Mouse (Mus musculus) heart, postnatal 4 days (tissue): ENCODE measurements around the gene Hprt. TPM values are rescaled to one million over a fixed set of nuclear protein-coding genes. Genes with fewer than 3 reads are reported as not detected.

Source experiments
- DNase-seq: peaks from one replicate; pipeline ENCODE4 v3.0.0; 2021
- microRNA-seq, 2 experiments: library from miRNA; unstranded; fragments of <30 nt; microRNA quantifications; one replicate each; pipeline ENCODE4 v1.2.0; 2021 to 2022
- total RNA-seq, 2 experiments: library from RNA; stranded (reverse); gene quantifications; 2 replicates each; pipeline ENCODE4 v1.2.3; 2021

The Hprt gene
- total RNA-seq, 2 experiments from 2014 or later = 105 to 128 TPM

DNA sequence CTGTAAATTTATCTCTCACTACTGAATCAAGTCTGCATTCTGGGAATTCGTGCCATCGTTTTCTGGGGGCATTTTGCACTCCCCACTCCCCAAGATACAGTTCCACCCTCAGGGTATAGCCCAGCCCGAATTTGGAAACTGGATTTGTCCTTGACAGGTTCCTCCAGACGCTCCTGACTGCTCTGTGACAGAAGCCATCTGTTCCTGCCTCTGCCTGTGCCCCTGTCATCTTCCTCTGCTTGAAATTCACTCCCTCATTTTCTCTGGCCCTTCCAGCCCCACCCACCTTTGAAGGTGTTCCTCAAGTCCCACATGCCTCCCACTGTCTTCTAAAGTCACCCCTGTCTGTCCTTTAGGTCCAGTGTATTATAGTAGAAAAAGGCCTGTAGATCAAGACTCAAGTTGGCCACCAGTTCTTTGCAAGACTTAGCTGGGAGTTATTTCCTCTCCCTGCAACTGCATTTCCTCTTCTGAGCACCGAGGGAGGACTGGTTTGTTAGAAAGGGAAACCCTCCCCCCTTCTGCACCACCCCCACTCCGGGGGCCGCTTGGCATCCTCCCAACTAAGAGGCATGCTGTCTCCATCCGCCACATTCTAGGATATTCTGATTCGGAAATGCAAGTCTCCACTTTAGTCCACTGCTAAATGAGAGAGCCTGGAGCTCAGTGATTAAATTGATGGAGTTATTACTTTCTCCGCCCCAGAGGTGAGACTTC, 57.4 kb downstream of the Hprt start:
- peak; percentile 72 for DNase-seq

DNA sequence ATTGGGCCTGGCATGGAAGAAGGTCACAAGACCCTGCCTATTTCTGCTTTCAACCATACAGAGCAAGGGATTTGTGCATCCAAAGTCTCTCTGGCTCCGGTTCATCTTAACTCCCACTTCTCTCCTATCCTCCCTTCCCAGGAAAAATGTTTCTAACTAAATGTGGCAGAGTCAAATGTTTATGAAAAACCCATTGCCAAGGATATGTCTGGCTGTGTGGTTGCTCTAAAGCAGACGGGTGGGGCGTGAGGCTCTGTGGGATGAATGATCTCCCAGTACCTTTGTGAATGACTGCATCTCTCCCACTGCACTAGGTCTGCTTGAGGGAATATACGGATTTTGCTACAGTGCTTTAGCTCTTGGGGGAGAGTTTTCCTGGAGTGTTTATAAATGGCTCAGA, 58.1 kb downstream of the Hprt start:
- DNase-seq = no peak

- DNase-seq = no peak
Observed at GRCm38 (mm10) chrX:53046911-53047310, 59.0 kb downstream of the Hprt start.

DNA sequence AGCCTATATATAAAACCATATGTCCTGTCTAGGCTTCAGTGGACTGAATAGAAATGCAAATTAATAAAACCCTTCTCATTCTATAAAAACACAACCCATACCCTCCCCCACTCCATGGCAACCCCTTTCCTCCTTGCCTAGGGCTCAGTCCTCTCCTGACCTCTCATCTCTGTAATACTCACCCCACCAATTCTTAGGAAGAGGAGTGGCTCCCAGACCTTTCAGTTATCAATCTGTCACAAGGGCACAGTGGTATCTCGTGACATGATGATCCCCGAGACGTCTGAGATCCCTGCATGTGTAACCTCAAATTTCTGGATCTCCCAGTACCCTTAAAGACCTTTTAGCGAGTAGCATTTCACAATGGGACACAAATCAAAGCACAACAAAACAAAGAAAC, 61.3 kb downstream of the Hprt start:
- DNase-seq = no peak

DNA sequence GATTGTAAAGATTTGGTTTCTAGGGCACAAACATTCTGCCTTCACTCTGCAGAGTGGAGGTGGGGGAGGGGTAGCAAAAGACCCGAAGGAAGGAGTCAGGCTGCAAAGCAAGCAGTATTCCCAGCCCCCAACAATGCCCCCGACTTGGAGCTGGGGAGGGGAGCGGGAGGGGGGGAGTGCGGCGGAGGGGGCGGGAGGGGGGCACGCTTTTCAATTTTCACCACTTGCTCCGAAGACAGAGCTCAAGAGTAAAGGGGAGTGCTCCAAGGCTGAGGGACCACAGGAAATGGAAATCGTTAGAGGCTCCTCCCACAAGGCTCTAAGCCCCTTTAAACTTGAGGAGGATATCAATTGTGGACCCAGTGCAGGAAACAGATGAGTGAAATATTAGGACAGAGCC, 62.4 kb downstream of the Hprt start:
- DNase-seq = no peak

DNA sequence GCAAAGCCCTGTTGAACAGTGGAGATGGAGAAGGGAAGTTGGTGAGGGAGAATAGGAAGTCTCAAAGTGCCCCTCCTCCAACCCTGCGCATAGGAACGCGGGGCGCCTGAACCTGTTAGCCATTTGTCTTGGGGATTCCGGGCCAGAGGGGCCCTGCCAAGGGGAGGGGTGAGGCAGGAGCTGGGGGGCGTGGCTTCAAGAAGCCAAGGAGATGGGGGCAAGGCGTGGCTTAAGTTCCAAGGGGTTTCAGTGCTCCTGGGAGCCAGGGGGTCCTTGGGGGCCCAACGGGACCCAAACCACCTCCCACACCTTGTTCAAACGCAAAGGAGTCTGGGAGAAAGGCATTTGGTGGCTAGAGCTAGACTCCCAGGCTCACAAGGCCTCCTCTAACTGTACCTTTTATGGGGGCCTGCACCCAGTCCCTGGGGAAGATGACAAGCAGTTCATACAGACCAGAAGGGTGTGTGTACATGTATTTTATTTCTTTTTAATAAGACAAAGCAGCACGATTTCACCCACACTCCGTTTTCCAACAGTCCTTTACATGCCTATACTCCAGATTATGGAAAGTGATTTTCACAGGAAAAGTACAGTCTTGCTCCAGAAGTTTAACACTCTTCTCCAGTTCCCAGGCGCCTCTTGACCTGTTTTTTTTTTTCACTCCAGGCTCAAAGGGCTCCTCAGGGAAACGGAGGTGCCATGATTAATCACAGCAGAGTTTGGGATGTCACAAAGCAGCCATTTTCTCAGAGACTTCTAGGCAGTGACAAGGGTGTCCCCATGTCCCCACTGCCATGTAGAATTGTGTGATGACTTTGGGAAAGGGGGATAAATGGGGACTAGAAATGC, 64.9 kb downstream of the Hprt start:
- peak; percentile 78 for DNase-seq

- no peak for DNase-seq
Observed at GRCm38 (mm10) chrX:53053885-53054284, 65.9 kb downstream of the Hprt start.

DNA sequence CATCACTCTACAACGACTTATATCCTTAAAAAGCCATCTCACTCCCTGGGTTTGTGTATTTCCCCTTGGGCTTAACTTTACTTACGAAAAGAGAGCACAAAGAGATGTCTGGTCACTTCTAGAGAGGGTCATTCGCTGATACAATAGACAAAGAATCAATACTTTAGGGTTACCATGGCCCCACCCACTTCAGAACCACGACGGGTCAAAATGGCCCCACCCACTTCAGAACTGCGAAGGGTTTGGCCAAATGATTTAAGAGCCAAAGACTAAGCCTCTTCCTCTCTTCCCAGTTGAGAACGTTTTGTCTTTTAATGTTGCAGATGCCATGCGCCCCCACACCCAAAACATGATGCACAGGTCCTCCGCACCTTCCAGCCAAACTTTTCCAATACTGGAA, 67.8 kb downstream of the Hprt start:
- DNase-seq = peak; percentile 33

DNA sequence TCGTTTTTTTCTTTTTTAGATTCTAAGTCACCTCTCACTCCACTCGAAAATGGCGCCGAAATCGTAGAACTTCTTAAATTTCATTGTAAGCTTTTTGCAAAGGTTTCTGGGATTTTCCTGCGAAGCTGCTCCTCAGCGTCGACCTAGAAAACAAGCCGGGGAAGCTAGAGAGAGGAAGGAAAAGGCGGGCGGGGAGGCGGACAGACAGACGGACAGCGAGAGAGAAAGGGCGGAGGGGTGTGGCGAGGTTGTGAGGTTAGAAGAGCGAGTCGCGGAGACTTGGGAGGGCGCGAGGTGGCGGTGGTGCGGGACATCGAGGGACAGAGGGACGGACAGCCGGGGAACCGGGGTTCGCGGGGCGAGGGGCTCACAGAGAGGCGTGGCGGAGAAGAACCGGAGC, 68.7 kb downstream of the Hprt start:
- peak; percentile 64 for DNase-seq

- peak; percentile 98 for DNase-seq
Observed at GRCm38 (mm10) chrX:53057054-53057759, 69.3 kb downstream of the Hprt start.

DNA sequence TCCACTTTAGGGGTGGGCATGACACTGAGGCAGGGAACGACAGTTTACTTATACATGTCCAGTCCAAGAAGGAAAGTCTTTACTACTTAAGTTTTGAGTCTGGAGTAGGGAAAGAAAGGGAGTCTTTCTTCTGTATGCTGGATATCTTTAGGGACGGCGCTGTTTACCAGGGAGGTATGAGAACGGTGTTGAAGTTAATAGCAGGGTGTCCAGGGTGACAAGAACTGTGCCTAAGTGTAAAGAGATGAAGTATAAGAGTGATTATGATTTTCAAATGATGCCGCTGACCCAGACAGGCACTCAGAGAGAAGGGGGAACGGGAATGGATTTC, 69.8 kb downstream of the Hprt start:
- no peak for DNase-seq

GRCm38 (mm10) chrX:53058459-53059280, 70.7 kb downstream of the Hprt start:
- DNase-seq = peak; percentile 25

- peak; percentile 29 for DNase-seq
Observed at GRCm38 (mm10) chrX:53059426-53060007, 71.6 kb downstream of the Hprt start.

DNA sequence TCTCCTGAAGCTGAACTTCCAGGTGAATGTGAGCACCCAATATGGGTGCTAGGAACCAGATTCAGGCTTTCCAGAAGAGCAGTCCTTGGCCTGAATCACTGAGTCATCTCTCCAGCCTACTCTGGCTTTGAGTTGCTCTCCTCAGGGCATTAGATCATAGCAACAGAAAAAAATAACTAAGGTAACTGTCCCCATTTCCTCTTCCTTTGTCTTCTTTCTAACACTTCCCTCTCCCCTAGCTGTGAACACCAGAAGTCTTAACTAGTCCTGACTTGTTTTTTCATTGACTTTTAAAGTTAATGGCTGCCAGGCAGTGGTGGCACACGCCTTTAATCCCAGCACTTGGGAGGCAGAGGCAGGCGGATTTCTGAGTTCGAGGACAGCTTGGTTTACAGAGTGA, 76.5 kb downstream of the Hprt start:
- DNase-seq = no peak

Small RNA genes within 50 kb of the gene (microRNA-seq; reads per million reads assigned to microRNA genes)
- 32,670 to 33,285 reads per million in 2 experiments for gene Mir322
- gene Mir351 = 11,035 to 27,393 reads per million in 2 experiments
- gene Mir450-1 = 37.8 to 42.8 reads per million in 2 experiments
- gene Mir450-2 = 13.7 to 19.4 reads per million in 2 experiments
- gene Mir450b = 519 to 582 reads per million in 2 experiments
- 1,216 to 2,565 reads per million in 2 experiments for gene Mir503
- 2,818 to 3,131 reads per million in 2 experiments for gene Mir542

Other genes with a start within 250 kb of the Hprt start
- under 1 TPM; 0.16 to 0.64 TPM for gene Ccdc160, start 196.9 kb upstream of the Hprt start, total RNA-seq
- gene Phf6, start 75.9 kb upstream of the Hprt start, total RNA-seq = 1 to 10 TPM; 8.8 to 9.5 TPM